Mouse (Mus musculus) erythroblast, adult 5-6 weeks (primary cell): ENCODE measurements around the gene Lrwd1. TPM values are rescaled to one million over a fixed set of nuclear protein-coding genes. Genes with fewer than 3 reads are reported as not detected.
A peak's percentile ranks its signal among the peaks of the same experiment; 100 is the strongest.
"Not testable (repeated sequence)": the region's sequence is repeated elsewhere in the genome, so short reads cannot be mapped to it uniquely, and the experiment has no call there.

ENCODE experiments used
- ATAC-seq: replicated peaks from 2 replicates; pipeline ENCODE4 v1.8.0; 2016; ENCODE audit warnings: moderate number of reproducible peaks, mild to moderate bottlenecking, moderate TSS enrichment, inconsistent platforms; ENCODE audit not compliant: poor library complexity, low FRiP score, severe bottlenecking
- total RNA-seq, 2 experiments: library from RNA; stranded (forward) in 1 of 2; stranded (reverse) in 1 of 2; fragments of 150-400 nt in 1 of 2; fragments of 200-764, 138-1000 nt in 1 of 2; gene quantifications; 2 replicates each; pipeline versions ENCODE4 v1.2.3 to v1.2.4; 2015 to 2017; ENCODE audit warnings: low replicate concordance in 2 of 2

The Lrwd1 gene
- total RNA-seq, 2 experiments from 2014 or later = 2.9 to 11.9 TPM

DNA sequence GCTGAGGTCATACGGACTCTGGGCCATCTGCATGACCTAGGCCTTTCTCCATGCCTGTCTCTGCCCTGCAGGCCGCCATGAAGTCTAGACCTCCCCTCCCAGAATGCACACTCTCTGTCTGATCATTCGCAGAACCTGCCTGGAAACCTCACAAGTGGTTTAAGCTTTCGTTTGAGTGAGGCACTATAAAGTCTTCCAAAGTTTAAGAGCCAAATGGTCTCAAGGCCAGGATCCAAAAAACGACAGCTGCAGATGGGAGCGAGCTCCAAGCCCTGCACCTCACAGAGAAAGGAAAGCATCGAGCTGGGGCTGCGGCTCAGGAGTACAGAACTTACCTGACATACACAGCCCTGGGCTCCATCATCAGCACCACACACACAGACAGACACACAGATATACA, 16.5 kb upstream of the Lrwd1 start:
- no peak for ATAC-seq

DNA sequence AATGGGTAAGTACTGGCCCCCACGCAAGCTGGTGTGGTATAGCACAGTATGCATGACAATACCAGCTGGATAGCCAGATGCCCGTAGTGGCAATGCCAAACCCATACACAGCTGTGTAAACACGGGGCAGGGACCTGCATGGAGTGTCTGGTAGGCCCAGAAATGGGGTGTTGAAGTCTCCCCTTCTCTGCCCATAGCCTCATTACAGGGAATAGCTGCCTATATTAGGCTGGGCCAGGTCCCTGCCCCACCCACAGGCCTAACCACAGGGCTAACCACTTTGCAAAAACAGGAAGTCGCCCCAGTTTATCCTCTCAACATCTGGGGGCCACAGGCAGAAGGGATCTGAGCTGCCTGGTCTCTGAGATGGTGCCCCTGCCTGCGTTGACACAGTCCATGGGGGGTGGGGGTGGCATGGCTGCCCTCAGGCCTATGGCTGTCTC, 13.3 kb upstream of the Lrwd1 start:
- ATAC-seq = not testable (repeated sequence)

DNA sequence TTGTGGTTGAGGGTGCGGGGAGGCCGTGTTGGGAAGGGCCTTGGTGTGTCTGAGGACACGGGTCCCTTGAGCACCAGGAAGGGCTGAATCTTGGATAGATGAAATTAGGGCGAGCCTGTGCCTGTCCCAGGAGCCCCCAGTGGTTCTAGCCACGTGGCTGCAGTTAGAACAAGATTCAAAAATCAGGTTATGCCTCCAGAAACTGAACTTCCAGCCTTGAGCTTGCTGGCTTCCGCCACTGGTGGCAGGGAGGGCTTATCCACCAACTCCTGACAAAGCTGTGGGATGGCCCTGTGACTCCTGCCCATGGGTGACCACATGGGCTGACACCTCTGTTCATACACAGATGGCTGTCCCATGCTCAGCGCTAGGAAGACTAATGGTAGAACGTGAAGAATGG, 11.8 kb upstream of the Lrwd1 start:
- ATAC-seq = no peak

DNA sequence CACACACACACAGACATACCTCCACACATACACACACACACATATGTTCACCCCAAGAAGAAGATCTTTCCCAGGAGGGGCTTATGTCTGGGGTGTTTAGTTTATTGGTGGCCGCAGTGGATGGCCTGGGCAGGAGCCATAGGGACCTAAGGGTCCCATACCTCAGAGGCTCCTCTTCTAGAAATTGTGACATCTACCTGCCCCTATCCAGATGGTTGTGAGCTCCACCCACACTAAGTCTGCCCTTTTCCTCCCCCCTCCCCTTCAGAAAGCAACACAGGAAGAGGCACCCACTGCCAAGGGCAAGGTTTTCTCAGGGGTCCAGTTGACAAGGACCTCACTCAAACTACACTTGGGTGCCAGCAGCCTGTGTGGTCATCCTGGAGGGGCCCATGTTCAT, 11.1 kb upstream of the Lrwd1 start:
- ATAC-seq = no peak

DNA sequence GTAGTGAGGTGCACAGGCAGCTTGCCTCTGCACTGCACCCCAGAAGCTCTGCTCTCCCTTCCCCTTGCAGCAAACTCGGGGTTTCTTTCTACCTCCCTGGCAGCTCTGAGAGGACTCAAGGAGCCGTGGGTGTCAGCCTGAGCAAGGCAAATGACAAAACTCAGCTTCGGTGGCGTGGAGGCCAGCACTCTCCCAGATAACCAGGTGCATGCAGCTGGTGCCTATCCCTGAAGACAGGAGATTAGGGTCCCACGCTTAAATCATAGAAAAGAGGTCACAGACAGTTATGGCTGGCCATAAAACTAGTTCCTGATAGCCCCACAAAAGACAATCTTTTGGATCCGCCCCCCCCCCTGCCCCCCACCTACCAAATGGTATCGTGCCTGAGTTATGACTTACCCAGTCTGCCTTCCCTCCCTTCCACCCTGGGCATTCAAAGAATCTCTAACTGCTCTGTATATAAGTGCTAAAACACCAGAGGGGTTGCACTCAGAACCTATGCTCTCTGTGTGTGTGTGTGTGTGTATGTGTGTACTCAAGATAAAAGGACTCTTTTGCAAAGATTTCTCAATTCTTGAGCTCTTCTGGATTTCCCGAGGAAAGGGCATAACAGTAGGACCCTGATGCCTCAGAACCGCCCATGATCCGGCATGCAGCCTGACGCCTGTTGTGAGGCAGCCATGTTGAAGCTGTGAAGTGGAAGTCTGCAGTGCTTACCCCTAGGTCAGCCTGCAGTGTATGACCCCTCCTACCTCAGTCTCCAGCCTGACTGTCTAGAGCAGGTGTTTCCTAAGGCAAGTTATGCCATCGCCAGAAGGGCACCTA, 8.9 kb upstream of the Lrwd1 start:
- no peak for ATAC-seq

DNA sequence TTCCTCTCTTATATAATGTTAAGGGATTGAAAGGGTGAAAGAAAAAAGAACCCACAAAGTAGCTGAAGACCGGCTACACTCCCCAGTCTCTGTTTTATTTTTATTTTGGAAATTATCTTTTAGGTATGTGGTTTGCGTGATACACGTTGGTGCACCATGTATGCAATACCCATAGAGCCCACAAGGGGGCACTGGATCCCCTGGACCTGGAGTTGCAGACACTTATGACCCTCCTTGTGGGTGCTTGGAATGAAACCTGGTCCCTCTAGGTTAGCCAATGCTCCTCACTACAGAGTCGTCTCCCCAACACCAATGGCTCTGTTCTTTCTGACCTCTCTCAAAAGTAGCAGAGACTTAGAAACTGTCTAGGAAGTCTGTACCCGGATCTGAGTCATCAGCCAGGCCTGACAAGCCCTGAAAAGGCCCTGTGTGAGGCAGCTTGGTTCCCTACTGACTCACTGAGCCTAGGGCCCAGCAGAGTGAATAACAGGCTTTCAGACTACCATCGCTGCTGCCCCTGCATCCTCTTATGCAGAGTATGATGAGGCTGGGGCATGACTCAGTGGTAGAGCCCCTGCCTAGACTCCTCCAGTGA, 7.4 kb upstream of the Lrwd1 start:
- ATAC-seq = no peak; the same call in 1 of the 2 replicates

DNA sequence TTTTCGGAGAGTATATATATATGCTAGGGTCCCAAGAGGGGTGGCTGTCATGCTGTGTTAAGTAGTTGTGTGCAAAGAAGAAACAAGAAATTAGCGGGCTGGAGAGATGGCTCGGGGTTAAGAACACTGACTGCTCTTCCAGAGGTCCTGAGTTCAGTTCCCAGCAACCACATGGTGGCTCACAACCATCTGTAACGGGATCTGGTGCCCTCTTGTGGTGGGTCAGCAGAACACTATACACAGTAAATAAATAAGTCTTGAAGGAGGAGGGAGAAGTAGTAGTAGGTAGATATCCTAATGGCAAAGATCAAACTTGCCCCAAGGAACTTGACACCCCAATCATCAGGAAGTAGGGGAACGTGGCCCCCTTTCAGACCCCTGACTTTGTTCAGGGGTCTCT, 6.9 kb upstream of the Lrwd1 start:
- ATAC-seq = no peak

DNA sequence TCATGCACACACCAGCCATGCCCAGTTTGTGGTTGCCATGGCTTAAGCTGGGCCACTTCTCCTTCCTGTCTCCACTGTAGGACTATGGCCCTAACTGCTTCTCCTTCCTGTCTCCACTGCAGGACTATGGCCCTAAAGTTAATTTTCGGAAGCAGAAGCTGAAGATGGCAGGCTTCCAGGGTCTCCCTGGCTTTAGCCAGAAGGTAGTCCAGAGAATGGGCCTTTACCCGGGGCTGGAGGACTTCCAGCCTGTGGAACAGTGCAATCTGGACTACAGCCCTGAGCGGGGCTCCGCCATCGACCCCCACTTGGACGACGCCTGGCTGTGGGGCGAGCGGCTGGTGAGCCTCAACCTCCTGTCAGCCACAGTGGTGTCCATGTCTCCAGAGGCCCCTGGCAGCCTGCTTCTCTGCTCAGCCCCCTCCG, 4.2 kb upstream of the Lrwd1 start:
- no peak for ATAC-seq

DNA sequence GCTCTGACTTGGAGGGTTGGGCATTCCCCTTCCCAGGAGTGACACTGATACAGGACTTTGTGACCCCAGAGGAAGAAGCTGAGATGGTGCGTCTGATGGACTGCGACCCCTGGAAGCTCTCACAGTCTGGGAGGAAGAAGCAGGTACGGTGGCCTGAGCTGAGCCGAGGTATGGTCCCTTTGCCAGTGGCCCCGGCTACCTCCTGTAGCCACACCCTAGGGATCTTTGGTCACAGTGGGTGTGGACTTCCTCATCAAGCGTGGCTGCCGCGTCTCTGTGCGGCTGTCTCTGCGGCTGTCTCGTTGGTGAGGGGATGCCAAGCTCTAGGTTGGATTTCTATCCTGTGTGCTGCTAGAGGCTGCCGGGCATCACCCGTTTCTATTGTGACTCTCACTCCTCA, 3.5 kb upstream of the Lrwd1 start:
- ATAC-seq = no peak

DNA sequence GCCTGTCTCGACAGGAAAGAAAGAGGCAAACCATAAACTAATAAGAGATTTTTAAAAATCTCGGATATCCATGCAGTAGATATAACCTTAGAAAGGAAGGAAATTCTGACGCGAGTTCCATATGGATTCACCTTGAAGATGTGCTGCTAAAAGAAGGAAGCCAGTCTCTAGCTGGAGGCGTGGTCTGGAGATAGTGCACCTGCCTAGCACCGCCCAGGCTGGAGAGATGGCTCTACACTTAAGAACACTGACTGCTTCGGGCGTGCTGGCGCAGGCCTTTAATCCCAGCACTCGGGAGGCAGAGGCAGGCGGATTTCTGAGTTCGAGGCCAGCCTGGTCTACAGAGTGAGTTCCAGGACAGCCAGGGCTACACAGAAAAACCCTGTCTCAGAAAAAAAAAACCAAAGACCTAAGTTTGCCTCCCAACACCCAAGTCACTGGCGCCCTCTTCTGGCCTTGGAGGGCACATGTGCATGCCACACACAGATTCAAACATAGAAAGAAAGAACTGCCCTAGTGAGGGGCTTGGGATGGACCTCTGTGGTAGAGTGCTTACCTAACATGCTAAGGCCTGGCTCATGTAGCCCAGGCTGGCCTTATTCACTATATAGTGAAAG, 1.9 kb upstream of the Lrwd1 start:
- peak; percentile 57 for ATAC-seq

DNA sequence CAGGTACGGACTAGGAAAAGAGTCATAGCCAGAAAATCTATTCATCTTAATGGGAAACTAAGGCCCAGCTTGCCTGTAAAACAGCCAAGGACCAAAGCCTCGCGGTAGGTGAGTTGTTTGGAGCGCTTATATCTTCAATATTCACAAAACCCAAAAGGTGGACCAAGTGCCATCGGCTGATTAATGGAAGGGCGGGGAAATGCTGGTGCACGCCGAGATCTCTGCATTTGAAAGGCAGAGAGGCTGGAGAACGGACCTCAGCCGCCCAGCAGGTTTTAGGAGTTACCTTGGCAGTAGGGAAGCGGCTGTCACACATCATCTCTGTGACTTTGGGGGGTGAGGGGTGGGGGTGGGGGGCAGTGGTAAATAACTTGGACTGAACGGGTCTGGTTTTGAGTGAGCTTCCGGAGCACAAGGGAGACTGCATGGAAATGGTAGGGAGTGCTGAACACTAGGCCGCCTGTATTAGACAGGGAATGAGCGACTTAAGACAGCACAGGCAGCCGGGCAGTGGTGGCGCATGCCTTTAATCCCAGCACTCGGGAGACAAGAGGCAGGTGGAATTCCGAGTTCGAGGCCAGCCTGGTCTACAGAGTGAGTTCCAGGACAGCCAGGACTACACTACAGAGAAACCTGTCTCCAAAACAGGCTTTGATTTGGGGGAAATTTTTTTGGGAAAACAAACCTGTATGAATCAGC, 567 bp upstream of the Lrwd1 start:
- ATAC-seq = no peak; the same call in 1 of the 2 replicates

DNA sequence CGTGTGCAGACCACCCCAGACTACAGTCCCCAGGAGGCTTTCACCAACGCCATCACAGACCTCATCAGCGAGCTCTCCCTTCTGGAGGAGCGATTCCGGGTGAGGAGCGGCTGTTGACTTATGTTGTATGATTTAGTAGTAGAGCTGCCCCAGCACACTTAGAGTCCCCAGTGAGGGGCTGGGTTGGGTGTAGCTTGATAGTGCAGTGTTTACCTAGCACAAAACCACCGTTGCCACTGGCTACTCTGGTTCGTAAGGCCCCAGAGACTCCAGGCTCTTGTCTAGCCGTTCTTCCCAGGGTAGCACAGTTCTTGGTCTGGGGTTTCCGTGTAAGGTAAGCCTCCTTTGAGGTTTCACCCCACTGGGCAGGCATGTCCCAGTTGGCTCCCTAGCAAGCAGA, 13.7 kb downstream of the Lrwd1 start:
- no peak for ATAC-seq

DNA sequence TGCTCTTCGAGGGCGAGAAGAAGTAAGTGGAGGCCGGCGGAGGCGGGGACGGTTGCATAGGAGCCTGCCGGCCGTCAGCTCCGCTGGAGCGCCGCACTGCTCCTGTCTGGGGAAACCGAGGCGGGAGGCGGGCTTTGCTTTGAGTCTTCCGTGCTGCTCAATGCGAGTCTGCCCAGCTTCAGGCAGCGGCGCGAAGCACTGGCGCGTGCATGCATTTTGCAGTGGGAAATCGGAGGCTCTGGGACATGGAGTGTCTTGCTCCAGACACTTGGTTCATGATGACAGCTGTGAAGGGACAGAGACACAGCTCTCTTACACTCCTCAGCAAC, 19.1 kb downstream of the Lrwd1 start:
- peak; percentile 75 for ATAC-seq

DNA sequence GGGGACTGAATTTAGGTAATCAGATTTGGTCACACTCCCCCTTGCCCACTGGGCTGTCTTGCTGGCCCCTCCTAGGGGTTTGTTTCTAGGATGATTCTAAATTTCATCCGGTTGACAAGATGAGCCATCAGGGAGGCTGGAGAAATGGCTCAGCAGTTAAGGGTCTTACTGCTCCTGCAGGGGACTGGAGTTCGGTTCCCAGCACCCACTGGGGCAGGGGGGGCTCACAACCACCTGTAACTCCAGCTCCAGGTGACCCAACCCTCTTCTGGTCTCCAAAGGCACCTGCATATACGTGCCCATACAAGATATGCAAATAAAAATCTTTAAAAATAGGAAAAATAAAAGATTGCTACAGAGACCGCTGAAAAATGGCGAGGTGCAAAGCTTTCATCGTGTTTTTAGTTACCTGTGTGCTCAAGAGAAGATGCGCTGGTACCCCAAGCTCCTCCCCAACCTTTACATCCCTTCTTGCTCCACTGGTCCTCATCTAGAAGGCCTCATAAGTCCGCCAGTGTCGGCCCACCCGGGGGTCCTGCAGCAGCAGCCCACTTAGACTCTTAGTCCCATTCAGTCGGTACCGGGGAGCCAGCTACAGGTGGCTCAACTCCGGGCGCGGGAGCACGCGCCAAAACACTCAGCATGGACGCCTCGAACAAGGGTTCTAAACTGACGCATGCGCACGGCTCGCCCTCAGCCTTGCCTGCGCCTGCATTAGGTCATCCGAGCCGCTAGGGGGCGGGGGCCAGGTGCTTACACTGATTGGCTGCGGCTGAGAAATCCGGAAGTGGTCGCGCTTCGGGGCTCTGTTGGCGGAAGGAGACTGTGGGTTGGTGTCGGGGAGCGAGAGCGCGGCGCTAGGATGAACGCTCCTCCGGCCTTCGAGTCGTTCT, 19.7 kb downstream of the Lrwd1 start, which contains the start of gene Polr2j:
Polr2j (plus strand) TSS at position 741 of the 893 bp plus-strand sequence.
- ATAC-seq = peak; percentile 96

DNA sequence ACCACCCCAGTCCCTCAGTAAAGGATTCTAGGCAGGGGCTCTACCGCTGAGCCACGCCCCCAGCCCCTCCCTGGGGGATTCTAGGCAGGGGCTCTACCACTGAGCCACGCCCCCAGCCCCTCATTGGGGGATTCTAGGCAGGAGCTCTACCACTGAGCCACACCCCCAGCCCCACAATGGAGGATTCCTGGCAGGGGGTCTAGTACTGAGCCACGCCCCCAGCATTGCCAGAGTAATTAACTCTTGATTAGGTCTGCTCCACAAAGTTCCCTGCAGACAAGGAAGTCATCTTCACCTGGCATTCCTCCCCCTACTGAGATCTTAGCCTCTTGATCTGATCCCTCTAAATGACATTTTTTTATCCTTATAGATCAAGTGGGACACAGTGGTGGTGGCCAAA, 22.3 kb downstream of the Lrwd1 start:
- ATAC-seq = not testable (repeated sequence)

DNA sequence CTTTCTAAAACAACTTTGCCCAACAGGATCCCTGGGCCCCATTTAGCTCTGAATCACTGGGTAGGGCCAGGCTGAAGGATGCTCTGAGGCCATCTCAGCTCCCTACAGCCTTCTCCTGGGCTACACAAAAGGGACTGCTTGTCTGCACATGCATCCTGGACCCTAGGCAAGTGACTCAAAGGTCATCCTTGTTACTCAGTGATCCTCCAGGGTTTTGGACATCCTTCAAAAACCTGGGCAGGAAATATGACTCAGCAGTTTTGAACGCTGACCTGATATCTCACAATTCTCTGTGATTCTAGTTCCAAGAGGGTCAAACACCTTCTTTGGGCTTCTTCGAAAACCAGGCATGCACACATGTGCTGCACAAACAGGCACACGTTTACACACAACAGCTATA, 26.8 kb downstream of the Lrwd1 start:
- no peak for ATAC-seq

DNA sequence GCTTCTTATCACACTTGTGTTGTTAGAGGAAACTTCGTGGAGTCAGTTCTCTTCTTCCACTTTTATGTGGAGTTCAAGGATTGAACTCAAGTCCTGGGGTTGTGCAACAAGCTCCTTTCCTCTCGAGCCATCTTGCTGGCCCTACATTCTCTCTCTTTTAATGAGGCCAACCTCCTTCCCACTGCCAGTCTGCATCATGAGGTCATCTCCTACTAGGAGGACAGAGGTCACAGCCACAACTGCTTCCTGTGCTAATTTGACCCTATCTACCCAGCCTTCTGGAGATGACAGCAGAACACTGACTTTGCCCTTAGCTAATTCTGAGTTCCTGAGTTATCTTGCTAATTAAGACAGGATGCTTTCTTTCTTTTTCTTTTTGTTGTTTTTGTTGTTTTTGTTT, 27.4 kb downstream of the Lrwd1 start:
- ATAC-seq = no peak

DNA sequence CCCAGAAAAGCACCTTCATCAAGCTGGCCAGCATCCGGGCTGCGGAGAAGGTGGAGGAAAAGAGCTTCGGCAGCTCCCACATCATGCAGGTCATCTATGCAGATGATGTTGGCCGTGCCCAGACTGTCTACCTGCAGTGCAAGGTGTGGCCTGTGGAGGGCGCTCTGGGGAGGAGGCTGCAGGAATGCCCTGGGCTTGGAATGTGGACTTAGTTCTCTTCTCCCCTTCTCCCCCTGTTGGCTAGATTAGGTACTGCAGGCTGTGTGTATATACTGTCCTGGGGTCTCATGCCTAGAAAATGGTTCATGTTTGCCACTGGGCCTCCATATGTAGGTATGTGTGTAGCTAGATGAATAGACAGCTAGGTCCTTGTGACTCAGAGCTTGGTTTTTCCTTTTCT, 31.4 kb downstream of the Lrwd1 start:
- ATAC-seq = peak; percentile 49; the same call in 1 of the 2 replicates

DNA sequence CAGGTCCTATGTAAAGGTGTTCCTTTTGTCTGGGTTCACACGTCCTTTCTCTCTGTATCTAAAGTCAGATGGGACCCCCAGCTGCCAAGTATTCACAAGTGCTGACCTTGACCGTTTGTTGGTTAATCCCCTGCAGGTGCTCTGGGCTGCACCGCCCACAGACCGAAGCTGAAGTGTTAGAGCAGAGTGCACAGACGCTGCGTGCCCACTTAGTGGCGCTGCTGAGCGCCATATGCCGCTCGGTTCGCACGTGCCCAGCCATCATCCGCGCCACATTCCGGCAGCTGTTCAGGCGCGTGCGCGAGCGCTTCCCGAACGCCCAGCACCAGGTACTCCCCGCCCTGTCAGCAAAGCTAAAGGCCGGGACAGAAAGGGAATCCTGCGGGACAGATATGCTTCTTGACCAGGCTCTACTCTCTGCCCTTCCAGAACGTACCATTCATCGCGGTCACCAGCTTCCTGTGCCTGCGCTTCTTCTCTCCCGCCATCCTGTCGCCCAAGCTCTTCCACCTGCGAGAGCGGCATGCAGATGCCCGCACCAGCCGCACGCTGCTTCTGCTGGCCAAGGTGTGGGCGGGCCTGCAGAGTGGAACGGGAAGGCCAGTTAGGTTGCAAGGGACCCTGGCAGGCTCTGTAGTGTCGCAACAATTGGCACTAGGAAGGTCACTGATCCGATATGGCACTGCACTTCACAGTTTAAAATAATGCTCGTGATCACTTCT, 33.6 kb downstream of the Lrwd1 start:
- peak; percentile 76 for ATAC-seq
